Mouse (Mus musculus) neural tube, embryonic 11.5 days (tissue): ENCODE measurements around the gene Prr14. TPM values are rescaled to one million over a fixed set of nuclear protein-coding genes. Genes with fewer than 3 reads are reported as not detected.
"Not testable (repeated sequence)": the region's sequence is repeated elsewhere in the genome, so short reads cannot be mapped to it uniquely, and the experiment has no call there.

Experiments
- ATAC-seq: fragments of 200-750 bp; cut with Nextera tagmentation; 2 replicates; pipeline ENCODE4 v1.8.0; 2017; ENCODE audit warnings: moderate number of reproducible peaks, mild to moderate bottlenecking, moderate TSS enrichment, moderate library complexity; ENCODE audit not compliant: insufficient read depth, low FRiP score, low TSS enrichment
- DNase-seq: peaks from one replicate; pipeline ENCODE4 v3.0.0-alpha.2; 2015; ENCODE audit warnings: low spot score
- H3K27ac ChIP-seq: fragments of 300-500 bp; sonication (generic); 2 replicates; pipeline ENCODE4 v1.5.1; 2014; ENCODE audit warnings: low read depth, mild to moderate bottlenecking, low read length
- H3K27me3 ChIP-seq: fragments of 300-500 bp; sonication (generic); 2 replicates; pipeline ENCODE4 v1.6.1; 2014; ENCODE audit warnings: mild to moderate bottlenecking, low read length, mixed read lengths; ENCODE audit not compliant: control insufficient read depth, insufficient read depth
- H3K36me3 ChIP-seq: fragments of 300-500 bp; sonication (generic); 2 replicates; pipeline ENCODE4 v1.6.1; 2014; ENCODE audit warnings: mild to moderate bottlenecking, low read length, moderate library complexity, mixed read lengths; ENCODE audit not compliant: control insufficient read depth, insufficient read depth
- H3K4me1 ChIP-seq: fragments of 300-500 bp; sonication (generic); 2 replicates; pipeline ENCODE4 v1.6.1; 2014; ENCODE audit warnings: low read length, mixed read lengths; ENCODE audit not compliant: control insufficient read depth, insufficient read depth
- H3K4me2 ChIP-seq: fragments of 300-500 bp; sonication (generic); 2 replicates; pipeline ENCODE4 v1.6.1; 2014; ENCODE audit warnings: low read depth, mild to moderate bottlenecking, moderate library complexity
- H3K4me3 ChIP-seq: fragments of 300-500 bp; sonication (generic); 2 replicates; pipeline ENCODE4 v1.5.1; 2014; ENCODE audit warnings: low read depth, low read length
- H3K9ac ChIP-seq: fragments of 300-500 bp; sonication (generic); 2 replicates; pipeline ENCODE4 v1.6.1; 2014; ENCODE audit warnings: mild to moderate bottlenecking, low read length
- H3K9me3 ChIP-seq: fragments of 300-500 bp; sonication (generic); 2 replicates; pipeline ENCODE4 v1.6.1; 2016; ENCODE audit warnings: low read length; ENCODE audit not compliant: control insufficient read depth
- WGBS: fragments of 180-500 bp; shearing (Covaris S2); extraction: QIAGEN DNeasy Blood & Tissue Kit; methylation state at CpG from one replicate; pipeline ENCODE4 v1.1.7; 2014; 5-methylcytosine and 5-hydroxymethylcytosine counted together
- polyA plus RNA-seq: library from polyadenylated mRNA; unstranded; fragments of >200 nt; fragmentation: Nextera tagmentation; extraction: Ambion mirVana; gene quantifications from 2 replicates; pipeline ENCODE4 v1.2.1, GENCODE M21; 2014

The Prr14 gene
- polyA plus RNA-seq, 1 experiment from 2014 or later: 71.8 TPM

DNA sequence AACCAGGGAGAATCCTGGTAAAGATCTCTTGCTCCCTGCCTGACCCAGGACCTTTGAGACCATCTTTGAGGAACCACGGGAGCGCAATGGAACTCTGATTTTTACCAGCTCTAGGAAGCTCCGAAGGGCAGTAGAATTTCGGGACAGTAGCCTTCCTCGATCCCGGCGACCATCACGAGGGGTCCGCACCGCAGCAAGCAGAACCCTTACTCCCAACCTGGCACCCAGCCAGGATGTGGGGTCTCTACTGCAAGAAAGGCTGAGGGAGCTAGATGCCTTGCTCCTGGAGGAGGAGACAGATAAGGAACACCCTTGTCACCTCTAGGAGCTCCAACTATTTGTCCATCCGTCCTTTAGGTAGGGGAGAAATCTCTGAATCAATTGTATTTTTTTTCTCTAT, 16.9 kb downstream of the Prr14 start:
- H3K27me3 ChIP-seq: no peaks in the 10 kb centered on the region
- H3K9me3 ChIP-seq: no peaks in the 10 kb centered on the region
- no peak overlapping the region for H3K9ac ChIP-seq
- no peak overlapping the region for H3K27ac ChIP-seq
- peaks cover 17% of the 10 kb centered on the region for H3K4me1 ChIP-seq
- 96% methylated on average over 11 of the region's 11 CpGs for WGBS
- H3K4me3 ChIP-seq: no peak overlapping the region
- peaks cover 16% of the 10 kb centered on the region for H3K36me3 ChIP-seq
- DNase-seq (no peak), ATAC-seq (no peak)
- no peak overlapping the region for H3K4me2 ChIP-seq

- Histone ChIP-seq H3K4me1 (peaks cover 17% of the 10 kb centered on the region), H3K9me3 (no peaks in the 10 kb centered on the region), H3K27ac (no peak overlapping the region), H3K4me3 (no peak overlapping the region), H3K9ac (no peak overlapping the region), H3K4me2 (no peak overlapping the region), H3K36me3 (peaks cover 16% of the 10 kb centered on the region), H3K27me3 (no peaks in the 10 kb centered on the region)
- ATAC-seq: no peak
- WGBS: 84% methylated on average over 4 of the region's 4 CpGs
- DNase-seq: no peak
Measured at GRCm38 (mm10) chr7:127476855-127477254, 17.4 kb downstream of the Prr14 start.

DNA sequence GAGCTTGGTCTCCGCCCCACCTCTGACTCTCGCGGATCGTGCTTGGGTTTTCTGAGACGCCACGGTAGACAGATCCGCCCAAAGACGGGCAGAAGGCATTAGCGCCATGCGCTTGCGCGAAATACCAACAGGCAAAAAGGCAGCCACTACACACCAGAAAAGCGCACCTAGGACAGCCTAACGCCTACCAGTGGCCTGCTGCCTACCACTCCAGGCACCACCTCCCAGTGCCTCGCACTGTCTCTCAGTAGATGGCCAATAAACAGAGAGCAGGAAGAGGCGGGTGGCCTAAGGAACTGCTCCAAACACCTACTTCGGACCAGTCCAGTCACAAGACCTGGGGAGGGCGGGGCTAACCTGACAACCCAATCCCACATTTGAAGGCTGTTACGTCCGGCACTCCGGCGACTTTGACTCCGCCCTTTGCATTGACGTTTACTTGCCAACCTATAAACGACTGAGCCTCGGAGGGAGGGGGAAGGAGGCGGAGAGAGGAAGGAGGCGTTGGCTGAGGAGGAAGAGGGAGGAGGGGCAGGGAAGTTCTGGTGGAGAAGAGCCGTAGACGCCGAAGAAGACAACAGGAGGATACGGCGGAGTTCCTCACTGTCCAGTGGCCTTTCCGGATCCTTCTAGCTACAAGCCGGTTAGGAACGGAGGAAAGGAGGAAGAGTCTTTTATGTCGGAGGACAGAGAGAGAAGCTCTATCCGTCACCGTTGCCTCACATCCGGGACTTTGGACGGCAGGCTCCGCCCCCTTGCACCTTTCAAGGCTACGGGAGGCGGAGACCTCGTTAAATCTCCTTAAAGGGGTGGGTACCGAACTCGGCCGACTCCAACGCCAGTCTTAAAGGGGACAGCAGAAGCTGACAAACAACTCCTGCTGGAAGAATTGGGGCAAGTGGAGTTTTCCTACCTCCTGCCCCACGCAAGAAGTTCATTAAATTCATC, 18.6 kb downstream of the Prr14 start:
- Histone ChIP-seq H3K9ac (peak overlapping the region; percentile 93), H3K9me3 (no peaks in the 10 kb centered on the region), H3K4me1 (peaks cover 9% of the 10 kb centered on the region), H3K4me2 (peak overlapping the region; percentile 96), H3K27ac (peak overlapping the region; percentile 93), H3K36me3 (peaks cover 21% of the 10 kb centered on the region), H3K27me3 (no peaks in the 10 kb centered on the region), H3K4me3 (peak overlapping the region; percentile 86)
- under 1% methylated on average over 50 of the region's 50 CpGs for WGBS
- DNase-seq (peak; percentile 99), ATAC-seq (peak; percentile 91)

DNA sequence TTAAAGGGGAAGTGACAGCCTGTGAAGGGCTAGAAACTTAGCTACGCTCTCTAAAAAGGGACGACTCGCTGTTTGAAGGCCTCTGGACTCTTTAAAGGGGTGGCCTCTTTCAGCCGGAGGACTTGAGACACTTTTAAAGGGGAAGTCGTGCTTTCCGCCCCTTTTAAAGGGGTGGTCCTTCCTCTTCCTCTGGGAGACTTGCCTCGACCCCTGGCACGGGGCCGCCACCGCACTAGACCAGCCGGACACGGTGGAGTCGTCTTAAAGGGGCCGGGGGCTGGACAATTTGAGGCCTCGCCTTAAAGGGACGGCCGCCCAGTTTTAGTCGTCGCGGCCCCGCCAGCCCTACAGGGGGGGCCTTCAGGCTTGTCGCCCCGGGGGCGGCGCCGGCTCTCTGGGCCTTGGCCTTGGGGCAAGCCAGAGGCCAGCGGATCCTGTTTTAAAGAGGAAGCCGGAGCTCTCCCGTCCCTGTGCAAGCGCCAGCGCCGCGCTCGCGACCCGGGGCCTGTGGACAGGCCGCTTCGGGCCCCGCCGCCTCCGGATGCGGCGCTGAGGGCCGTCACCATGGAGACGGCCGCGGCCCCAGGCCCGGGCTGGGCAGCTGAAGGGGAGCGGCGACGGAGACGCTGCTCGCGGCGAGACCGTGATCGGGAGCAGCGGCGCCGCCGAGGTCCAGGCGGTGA, 19.4 kb downstream of the Prr14 start, which contains the start of gene Fbrs:
TSS of gene Fbrs (plus strand) at position 565 of the 683 bp plus-strand sequence.
- Histone ChIP-seq H3K36me3 (peaks cover 19% of the 10 kb centered on the region), H3K4me2 (peak within 1 kb of the TSS; percentile 96), H3K9ac (peak within 1 kb of the TSS; percentile 93), H3K4me3 (peak within 1 kb of the TSS; percentile 86), H3K4me1 (peaks cover 9% of the 10 kb centered on the region), H3K27me3 (no peaks in the 10 kb centered on the region), H3K9me3 (no peaks in the 10 kb centered on the region), H3K27ac (peak within 1 kb of the TSS; percentile 93)
- WGBS: 0% methylated on average over 51 of the region's 62 CpGs
- DNase-seq: peak; percentile 94
- ATAC-seq: peak; percentile 77

DNA sequence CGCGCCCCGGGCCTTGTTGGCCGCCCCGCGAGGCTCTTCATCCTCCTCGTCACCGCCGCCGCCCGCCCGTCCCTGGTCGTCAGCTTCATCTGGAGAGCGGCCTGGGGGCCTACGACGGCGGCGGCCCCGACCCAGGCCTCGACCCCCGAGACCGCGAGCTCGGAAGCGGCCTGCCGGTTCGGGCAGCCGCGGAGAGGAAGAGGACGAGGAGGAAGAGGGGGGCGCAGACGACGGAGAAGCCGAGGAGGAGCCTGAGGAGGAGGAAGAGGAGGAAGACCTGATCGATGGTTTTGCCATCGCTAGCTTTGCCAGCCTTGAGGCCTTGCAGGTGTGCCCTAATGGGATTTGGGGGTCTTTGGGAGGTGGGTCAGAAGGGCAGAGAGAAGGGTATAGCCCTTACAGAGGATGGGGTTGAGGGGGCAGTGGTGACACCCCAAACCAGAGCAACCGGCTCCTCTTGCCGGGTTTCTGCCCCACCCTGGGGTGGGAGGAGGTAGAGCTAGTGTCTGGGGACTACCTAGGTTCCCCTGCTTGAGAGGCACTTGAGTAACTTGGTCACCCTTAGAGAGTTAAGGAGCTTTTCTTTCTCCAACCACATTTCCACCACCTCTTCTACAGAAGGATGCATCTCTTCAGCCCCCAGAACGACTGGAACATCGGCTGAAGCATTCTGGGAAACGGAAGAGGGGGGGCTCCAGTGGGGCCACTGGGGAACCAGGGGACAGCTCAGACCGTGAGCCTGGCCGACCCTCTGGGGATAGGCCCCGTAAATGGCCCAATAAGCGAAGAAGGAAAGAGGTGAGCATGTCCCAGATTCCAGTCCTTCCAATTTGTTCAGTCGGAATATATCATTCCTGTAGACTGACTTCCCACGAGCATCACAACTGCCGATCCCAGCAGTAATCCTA, 20.2 kb downstream of the Prr14 start:
- H3K36me3 ChIP-seq: peaks cover 17% of the 10 kb centered on the region
- H3K9ac ChIP-seq: peak overlapping the region; percentile 93
- H3K4me1 ChIP-seq: peaks cover 9% of the 10 kb centered on the region
- no peaks in the 10 kb centered on the region for H3K27me3 ChIP-seq
- WGBS: 9% methylated on average over 35 of the region's 48 CpGs
- H3K4me3 ChIP-seq: peak overlapping the region; percentile 86
- peak overlapping the region; percentile 96 for H3K4me2 ChIP-seq
- peak overlapping the region; percentile 93 for H3K27ac ChIP-seq
- H3K9me3 ChIP-seq: no peaks in the 10 kb centered on the region
- no peak for ATAC-seq
- no peak for DNase-seq

- WGBS: 82% methylated on average over 2 of the region's 2 CpGs
- H3K27ac ChIP-seq: no peak overlapping the region
- DNase-seq: no peak
Measured at GRCm38 (mm10) chr7:127480321-127480720, 20.9 kb downstream of the Prr14 start.

GRCm38 (mm10) chr7:127485416-127485815, 26.0 kb downstream of the Prr14 start:
- H3K27me3 ChIP-seq: no peaks in the 10 kb centered on the region
- H3K4me1 ChIP-seq: peaks cover under 1% of the 10 kb centered on the region; the same call in 1 of the 2 replicates
- H3K9me3 ChIP-seq: no peaks in the 10 kb centered on the region
- peaks cover 37% of the 10 kb centered on the region for H3K36me3 ChIP-seq
- no peak for DNase-seq
- H3K4me2 ChIP-seq: no peak overlapping the region
- H3K4me3 ChIP-seq: no peak overlapping the region
- 84% methylated on average over 5 of the region's 5 CpGs for WGBS
- ATAC-seq: no peak
- H3K9ac ChIP-seq: no peak overlapping the region
- no peak overlapping the region for H3K27ac ChIP-seq

More at GRCm38 (mm10) chr7:127480321-127480720, 20.9 kb downstream of the Prr14 start:
- Histone ChIP-seq H3K9ac (peak overlapping the region; percentile 93), H3K36me3 (peaks cover 18% of the 10 kb centered on the region), H3K9me3 (no peaks in the 10 kb centered on the region), H3K4me1 (peaks cover 9% of the 10 kb centered on the region), H3K4me2 (peak overlapping the region; percentile 96), H3K27me3 (no peaks in the 10 kb centered on the region), H3K4me3 (peak overlapping the region; percentile 86)
- no peak for ATAC-seq

DNA sequence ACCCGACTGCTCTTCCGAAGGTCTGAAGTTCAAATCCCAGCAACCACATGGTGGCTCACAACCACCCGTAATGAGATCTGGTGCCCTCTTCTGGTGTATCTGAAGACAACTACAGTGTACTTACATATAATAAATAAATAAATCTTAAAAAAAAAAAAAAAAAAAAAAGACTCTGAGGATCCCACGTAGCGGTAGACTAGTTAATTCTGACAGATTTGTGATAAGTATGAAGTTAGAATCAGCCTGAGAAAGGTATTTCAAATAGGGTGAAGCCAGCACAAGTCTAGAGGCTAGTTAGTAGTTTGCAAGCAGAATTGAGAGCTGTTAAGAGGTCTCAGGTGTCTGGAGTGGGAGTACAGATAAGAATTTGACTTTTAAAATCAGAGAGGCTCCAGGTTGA, 29.0 kb downstream of the Prr14 start:
- H3K27me3 ChIP-seq, H3K4me1 ChIP-seq, ATAC-seq, DNase-seq, H3K9me3 ChIP-seq, H3K4me3 ChIP-seq, H3K27ac ChIP-seq, H3K4me2 ChIP-seq, H3K9ac ChIP-seq: not testable (repeated sequence)
- WGBS: 93% methylated on average over 4 of the region's 5 CpGs
- peaks cover 41% of the 10 kb centered on the region for H3K36me3 ChIP-seq
